Mouse (Mus musculus) C2C12 (cell line): ENCODE data around the gene Auts2. TPM values are rescaled to one million over a fixed set of nuclear protein-coding genes. Genes with fewer than 3 reads are reported as not detected.

Source experiments
- H3K27me3 ChIP-seq: one replicate; pipeline ENCODE4 v1.6.1; 2011; ENCODE audit not compliant: control insufficient read depth, insufficient read depth, insufficient read length
- H3K36me3 ChIP-seq: one replicate; pipeline ENCODE4 v1.6.1; 2011; ENCODE audit not compliant: control insufficient read depth, insufficient read depth
- H3K4me3 ChIP-seq: one replicate; pipeline ENCODE4 v1.5.1; 2011; ENCODE audit warnings: mild to moderate bottlenecking, control low read depth; ENCODE audit not compliant: poor library complexity, insufficient read depth, severe bottlenecking
- H3K79me2 ChIP-seq: one replicate; pipeline ENCODE4 v1.6.1; 2011; ENCODE audit not compliant: control insufficient read depth, insufficient read depth
- H3K79me3 ChIP-seq: one replicate; pipeline ENCODE4 v1.6.1; 2011; ENCODE audit warnings: low read depth, control low read depth
- H3ac ChIP-seq: one replicate; pipeline ENCODE3; 2011; ENCODE audit warnings: low read depth; ENCODE audit not compliant: control insufficient read depth, insufficient read length
- CEBPB ChIP-seq: IDR thresholded peaks from one replicate; pipeline ENCODE4 v1.6.1; 2011; ENCODE audit warnings: low read depth, mild to moderate bottlenecking, control low read depth, moderate library complexity
- CTCF ChIP-seq: IDR thresholded peaks from one replicate; pipeline ENCODE4 v1.5.1; 2011; ENCODE audit not compliant: control insufficient read depth, insufficient read depth, insufficient read length
- FOSL1 ChIP-seq: IDR thresholded peaks from one replicate; pipeline ENCODE4 v1.8.0; 2011; ENCODE audit warnings: mild to moderate bottlenecking, low read length; ENCODE audit not compliant: poor library complexity, insufficient read depth, severe bottlenecking
- MAX ChIP-seq: IDR thresholded peaks from one replicate; pipeline ENCODE4 v1.6.1; 2011; ENCODE audit warnings: mild to moderate bottlenecking, control low read depth
- MYOD1 ChIP-seq: IDR thresholded peaks from one replicate; pipeline ENCODE4 v1.6.1; 2011; ENCODE audit warnings: low read depth; ENCODE audit not compliant: control insufficient read depth, insufficient read length
- MYOG ChIP-seq: IDR thresholded peaks from one replicate; pipeline ENCODE4 v1.6.1; 2011; ENCODE audit not compliant: control insufficient read depth, insufficient read length; ENCODE audit errors: extremely low read depth
- USF1 ChIP-seq: IDR thresholded peaks from one replicate; pipeline ENCODE4 v1.6.1; 2011; ENCODE audit warnings: low read depth, mild to moderate bottlenecking, control low read depth, moderate library complexity
- polyA plus RNA-seq: library from polyadenylated mRNA; unstranded; fragments of >200 nt; fragmentation: generic; extraction: Trizol; gene quantifications from one replicate; pipeline ENCODE4 v1.2.1, GENCODE M21; 2012; ENCODE audit warnings: missing spikeins

The Auts2 gene
- polyA plus RNA-seq, 1 experiment: 8.4 TPM

DNA sequence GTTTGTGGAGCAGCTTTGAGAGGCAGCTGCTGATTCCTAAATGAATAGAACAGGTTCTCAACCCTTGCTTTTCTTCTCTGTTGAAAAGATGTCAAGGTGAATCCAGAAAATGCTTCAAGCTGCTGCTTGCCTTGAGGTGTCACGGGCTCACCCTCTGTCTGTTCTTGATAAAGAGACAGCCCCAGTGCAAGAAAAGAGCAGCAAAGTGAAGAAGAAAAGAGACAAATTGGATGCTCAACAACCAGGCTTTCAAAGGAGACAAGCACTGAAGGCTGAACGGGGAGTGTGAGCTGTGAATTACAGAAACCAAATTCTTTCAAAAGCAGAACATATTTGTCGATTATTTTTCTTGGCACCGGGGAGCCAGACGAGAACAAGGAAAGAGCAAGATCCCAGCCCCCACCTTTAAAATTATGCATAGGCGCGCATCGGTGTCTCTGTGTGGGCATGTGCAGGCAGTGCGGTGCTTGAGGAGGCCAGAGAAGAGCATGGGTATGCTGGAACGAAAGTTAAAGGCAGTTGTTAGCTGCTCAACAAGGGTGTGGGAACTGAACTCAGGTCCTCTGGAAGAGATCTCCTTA is 730.6 kb downstream of the Auts2 start:
- Histone ChIP-seq H3K79me3 (no peaks in the 10 kb centered on the region), H3K79me2 (no peaks in the 10 kb centered on the region), H3K4me3 (no peak overlapping the region), H3K36me3 (no peaks in the 10 kb centered on the region), H3K27me3 (no peaks in the 10 kb centered on the region), H3ac (no peak overlapping the region)
- no peak for TF ChIP-seq CTCF
- no peak for TF ChIP-seq MYOG
- TF ChIP-seq CEBPB: no peak
- TF ChIP-seq MAX: no peak
- no peak for TF ChIP-seq USF1

DNA sequence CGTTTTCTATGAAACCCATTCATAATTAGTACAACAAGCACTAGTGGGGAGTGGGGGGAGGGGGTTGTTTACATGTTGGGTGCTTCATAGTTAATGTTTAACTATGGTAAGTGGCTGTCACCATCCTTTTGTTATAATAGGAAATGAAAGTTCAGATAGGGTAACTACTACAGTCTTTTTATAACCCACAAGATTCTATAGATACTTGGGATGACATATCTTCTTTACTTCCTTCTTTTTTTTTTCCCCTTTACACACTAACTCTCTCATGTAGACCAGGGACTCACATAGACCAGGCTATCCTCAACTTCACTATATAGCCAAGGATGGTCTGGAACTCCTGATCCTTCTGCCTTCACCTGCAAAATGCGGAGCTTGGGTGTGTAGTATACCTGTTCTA is 736.8 kb downstream of the Auts2 start:
- Histone ChIP-seq H3K4me3 (no peak overlapping the region), H3ac (no peak overlapping the region), H3K79me3 (no peaks in the 10 kb centered on the region), H3K36me3 (no peaks in the 10 kb centered on the region), H3K79me2 (no peaks in the 10 kb centered on the region), H3K27me3 (no peaks in the 10 kb centered on the region)
- TF ChIP-seq MAX (no peak), USF1 (no peak), CTCF (no peak), MYOD1 (no peak), FOSL1 (no peak), CEBPB (no peak)

GRCm38 (mm10) chr5:131805277-131805676 is 737.9 kb downstream of the Auts2 start:
- TF ChIP-seq MYOD1 (no peak), FOSL1 (no peak), MAX (no peak), USF1 (no peak), CTCF (no peak), CEBPB (no peak), MYOG (no peak)
- H3K79me3 ChIP-seq: no peaks in the 10 kb centered on the region

GRCm38 (mm10) chr5:131803609-131804008 is 739.5 kb downstream of the Auts2 start:
- H3K27me3 ChIP-seq: no peaks in the 10 kb centered on the region
- no peak for TF ChIP-seq CEBPB
- TF ChIP-seq USF1: no peak
- TF ChIP-seq CTCF: no peak
- TF ChIP-seq MYOG: no peak
- no peak for TF ChIP-seq FOSL1
- no peak for TF ChIP-seq MAX
- no peak for TF ChIP-seq MYOD1
- H3K36me3 ChIP-seq: no peaks in the 10 kb centered on the region
- H3K4me3 ChIP-seq: no peak overlapping the region
- no peak overlapping the region for H3ac ChIP-seq
- no peaks in the 10 kb centered on the region for H3K79me2 ChIP-seq
- H3K79me3 ChIP-seq: no peaks in the 10 kb centered on the region

More at GRCm38 (mm10) chr5:131805277-131805676, 737.9 kb downstream of the Auts2 start:
- Histone ChIP-seq H3K36me3 (no peaks in the 10 kb centered on the region), H3ac (no peak overlapping the region), H3K79me2 (no peaks in the 10 kb centered on the region), H3K27me3 (no peaks in the 10 kb centered on the region), H3K4me3 (no peak overlapping the region)

GRCm38 (mm10) chr5:131802340-131803036 is 740.7 kb downstream of the Auts2 start:
- H3K27me3 ChIP-seq: no peaks in the 10 kb centered on the region
- no peaks in the 10 kb centered on the region for H3K79me2 ChIP-seq
- H3K79me3 ChIP-seq: no peaks in the 10 kb centered on the region

DNA sequence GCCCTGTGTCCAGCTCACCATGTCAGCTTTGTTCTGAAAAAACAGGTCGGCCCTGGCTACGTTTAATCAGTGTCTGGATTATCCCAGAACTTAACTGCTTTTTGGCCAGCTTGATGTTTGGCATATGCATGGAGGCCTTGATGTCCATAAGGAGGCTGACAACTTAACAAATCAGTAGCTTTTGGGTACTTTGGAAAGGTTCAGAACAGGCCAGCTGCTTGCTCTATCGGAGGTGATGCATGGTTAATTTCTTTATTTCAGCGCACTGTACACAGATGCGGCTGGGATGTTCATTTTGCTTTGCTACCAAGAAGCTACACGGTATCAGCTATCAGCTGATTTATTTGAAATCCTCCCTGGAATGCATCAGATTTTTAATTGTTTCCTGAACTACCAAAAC is 741.2 kb downstream of the Auts2 start:
- Histone ChIP-seq H3K36me3 (no peaks in the 10 kb centered on the region), H3K27me3 (no peaks in the 10 kb centered on the region), H3K79me3 (no peaks in the 10 kb centered on the region), H3ac (no peak overlapping the region), H3K79me2 (no peaks in the 10 kb centered on the region), H3K4me3 (no peak overlapping the region)
- TF ChIP-seq FOSL1: no peak
- no peak for TF ChIP-seq CTCF
- TF ChIP-seq MYOG: no peak
- TF ChIP-seq MAX: no peak
- no peak for TF ChIP-seq MYOD1
- TF ChIP-seq CEBPB: no peak
- no peak for TF ChIP-seq USF1

More at GRCm38 (mm10) chr5:131802340-131803036, 740.7 kb downstream of the Auts2 start:
- Histone ChIP-seq H3ac (no peak overlapping the region), H3K4me3 (no peak overlapping the region), H3K36me3 (no peaks in the 10 kb centered on the region)
- TF ChIP-seq FOSL1 (no peak), MYOG (no peak), USF1 (no peak), MAX (no peak), CTCF (no peak)
